Mouse (Mus musculus) hindbrain, embryonic 12.5 days (tissue): Measurements from ENCODE around the gene Tbc1d20. TPM values are rescaled to one million over a fixed set of nuclear protein-coding genes. Genes with fewer than 3 reads are reported as not detected.
"Not testable (repeated sequence)": the region's sequence is repeated elsewhere in the genome, so short reads cannot be mapped to it uniquely, and the experiment has no call there.

Experiments used
- ATAC-seq: fragments of 200-750 bp; cut with Nextera tagmentation; 2 replicates; pipeline ENCODE4 v1.8.0; 2017; ENCODE audit warnings: moderate TSS enrichment; ENCODE audit not compliant: low FRiP score
- H3K27ac ChIP-seq: fragments of 300-500 bp; sonication (generic); 2 replicates; pipeline ENCODE4 v1.5.1; 2016; ENCODE audit warnings: mild to moderate bottlenecking
- H3K27me3 ChIP-seq: fragments of 300-500 bp; sonication (generic); 2 replicates; pipeline ENCODE4 v1.6.1; 2016; ENCODE audit warnings: mild to moderate bottlenecking
- H3K36me3 ChIP-seq: fragments of 300-500 bp; sonication (generic); 2 replicates; pipeline ENCODE4 v1.6.1; 2016; ENCODE audit warnings: mild to moderate bottlenecking
- H3K4me1 ChIP-seq: fragments of 300-500 bp; sonication (generic); 2 replicates; pipeline ENCODE4 v1.6.1; 2016
- H3K4me2 ChIP-seq: fragments of 300-500 bp; sonication (generic); replicated peaks from 2 replicates; pipeline ENCODE4 v1.6.1; 2016; ENCODE audit warnings: mild to moderate bottlenecking
- H3K4me3 ChIP-seq: fragments of 300-500 bp; sonication (generic); 2 replicates; pipeline ENCODE4 v1.5.1; 2016; ENCODE audit warnings: mild to moderate bottlenecking
- H3K9ac ChIP-seq: fragments of 300-500 bp; sonication (generic); 2 replicates; pipeline ENCODE4 v1.6.1; 2016; ENCODE audit warnings: mild to moderate bottlenecking, moderate library complexity
- H3K9me3 ChIP-seq: fragments of 300-500 bp; sonication (generic); replicated peaks from 2 replicates; pipeline ENCODE4 v1.6.1; 2016; ENCODE audit warnings: mild to moderate bottlenecking
- WGBS: fragments of 180-500 bp; shearing (Covaris S2); methylation state at CpG from one replicate; pipeline ENCODE4 v1.1.7; 2016; 5-methylcytosine and 5-hydroxymethylcytosine counted together
- polyA plus RNA-seq: library from polyadenylated mRNA; unstranded; fragments of >200 nt; fragmentation: Nextera tagmentation; extraction: Ambion mirVana; gene quantifications from 2 replicates; pipeline ENCODE4 v1.2.1, GENCODE M21; 2016

The Tbc1d20 gene
- polyA plus RNA-seq, 1 experiment from 2014 or later: 43.5 TPM

DNA sequence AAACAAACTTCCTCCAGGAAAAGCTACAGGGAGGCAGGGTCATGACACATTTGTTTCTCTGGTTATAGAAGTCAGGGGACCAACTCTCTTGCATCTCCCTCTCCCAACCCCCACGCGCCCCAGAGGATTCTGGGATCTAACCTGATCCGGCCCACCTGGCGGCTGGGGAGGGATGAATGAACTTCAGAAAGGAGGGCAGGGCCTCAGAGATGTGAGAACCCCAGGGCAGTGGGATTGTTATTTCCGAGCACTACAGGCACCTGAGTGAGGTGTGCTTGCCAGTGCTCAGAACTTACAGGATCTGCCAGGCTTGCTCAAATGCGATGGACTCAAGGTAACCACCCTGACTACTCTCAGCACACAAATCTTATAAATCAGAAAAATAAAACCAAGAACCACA lies 51.8 kb downstream of the Tbc1d20 start:
- no peaks in the 10 kb centered on the region for H3K36me3 ChIP-seq
- H3K4me1 ChIP-seq: peaks cover 14% of the 10 kb centered on the region
- peaks cover 13% of the 10 kb centered on the region for H3K27me3 ChIP-seq
- no peak for ATAC-seq
- H3K9ac ChIP-seq: no peak overlapping the region
- no peaks in the 10 kb centered on the region for H3K9me3 ChIP-seq
- no peak overlapping the region for H3K4me2 ChIP-seq
- H3K27ac ChIP-seq: no peak overlapping the region
- H3K4me3 ChIP-seq: no peak overlapping the region
- 62% methylated on average over 6 of the region's 6 CpGs for WGBS

DNA sequence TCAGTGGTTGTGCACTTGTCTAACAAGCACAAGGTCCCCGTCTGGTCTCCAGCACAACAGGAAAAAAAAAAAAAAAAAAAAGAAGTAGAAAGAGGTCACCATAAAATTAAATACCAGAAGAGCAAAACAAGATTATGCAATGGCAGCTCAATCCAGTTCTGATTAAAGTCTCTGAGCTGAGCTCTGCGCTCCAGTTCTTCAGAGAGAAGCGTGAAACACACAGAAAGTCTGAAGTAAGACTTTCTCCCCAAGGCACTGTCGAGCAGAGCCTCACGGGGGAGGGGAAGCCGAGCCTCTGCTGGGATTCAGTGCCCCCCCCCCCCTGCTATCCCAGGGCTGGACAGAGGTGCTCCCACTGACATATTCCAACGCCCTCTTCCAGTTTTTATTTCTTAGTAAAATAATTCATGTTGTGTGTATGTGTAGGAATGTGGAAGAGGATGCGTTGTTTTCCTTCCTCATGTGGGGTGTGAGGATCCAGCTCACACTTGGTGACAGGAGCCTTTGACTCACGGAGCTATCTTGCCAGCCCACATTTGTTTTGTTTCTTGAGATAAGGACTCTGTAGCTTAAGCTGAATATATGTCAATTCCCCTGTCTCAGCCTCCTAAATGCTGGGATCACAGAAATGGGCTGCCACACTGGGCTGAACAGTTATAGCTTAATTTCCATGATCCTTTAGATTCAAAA lies 53.3 kb downstream of the Tbc1d20 start:
- no peak for ATAC-seq
- no peak overlapping the region for H3K4me3 ChIP-seq
- no peak overlapping the region for H3K4me2 ChIP-seq
- peaks cover 14% of the 10 kb centered on the region for H3K4me1 ChIP-seq
- no peak overlapping the region; the same call in 1 of the 2 replicates for H3K9ac ChIP-seq
- no peaks in the 10 kb centered on the region for H3K36me3 ChIP-seq
- peaks cover 13% of the 10 kb centered on the region for H3K27me3 ChIP-seq
- no peak overlapping the region for H3K27ac ChIP-seq
- WGBS: 49% methylated on average over 9 of the region's 9 CpGs
- H3K9me3 ChIP-seq: no peaks in the 10 kb centered on the region

DNA sequence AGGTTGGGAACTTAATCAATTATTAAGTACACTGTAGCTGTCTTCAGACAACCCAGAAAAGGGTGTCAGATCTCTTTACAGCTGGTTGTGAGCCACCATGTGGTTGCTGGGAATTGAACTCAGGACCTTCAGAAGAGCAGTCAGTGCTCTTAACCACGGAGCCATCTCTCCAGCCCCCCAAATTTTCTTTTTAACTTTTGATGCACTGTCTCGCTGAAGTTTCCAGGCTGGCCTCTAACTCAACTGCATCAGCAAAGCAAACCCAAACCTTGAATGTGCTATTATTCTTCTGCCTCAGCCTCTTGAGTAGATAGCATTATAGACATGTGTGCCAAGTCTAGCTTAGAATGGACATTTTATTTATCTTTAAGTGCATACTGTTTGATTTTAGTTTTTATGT lies 54.1 kb downstream of the Tbc1d20 start:
- no peak overlapping the region for H3K27ac ChIP-seq
- 76% methylated on average over 2 of the region's 2 CpGs for WGBS
- no peak overlapping the region for H3K9ac ChIP-seq
- H3K4me1 ChIP-seq: peaks cover 14% of the 10 kb centered on the region
- no peak overlapping the region for H3K4me2 ChIP-seq
- H3K36me3 ChIP-seq: no peaks in the 10 kb centered on the region
- H3K27me3 ChIP-seq: peaks cover 13% of the 10 kb centered on the region
- no peak for ATAC-seq
- H3K4me3 ChIP-seq: no peak overlapping the region
- H3K9me3 ChIP-seq: no peaks in the 10 kb centered on the region

DNA sequence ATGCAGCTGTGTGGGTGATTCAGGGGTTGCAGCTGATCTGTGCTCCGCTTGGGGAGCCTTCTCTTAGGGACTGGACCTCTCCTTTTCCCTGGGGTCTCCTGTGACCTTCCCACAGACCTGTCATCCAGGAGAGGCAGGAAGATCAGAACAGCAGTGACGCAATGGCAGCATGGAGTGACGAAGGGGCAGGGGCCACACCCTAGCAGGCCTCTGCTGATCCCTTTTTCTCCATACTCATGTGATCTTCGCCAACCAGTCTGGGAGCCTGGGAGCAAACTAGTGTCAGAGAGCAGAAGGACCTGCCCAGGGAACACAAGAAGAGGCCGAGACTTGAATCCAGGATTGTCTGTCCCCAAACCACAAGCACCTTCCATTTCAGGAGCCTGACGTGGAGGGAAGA lies 55.6 kb downstream of the Tbc1d20 start:
- H3K9ac ChIP-seq: no peak overlapping the region
- H3K9me3 ChIP-seq: no peaks in the 10 kb centered on the region
- no peak for ATAC-seq
- no peak overlapping the region for H3K4me3 ChIP-seq
- H3K4me1 ChIP-seq: peaks cover 4% of the 10 kb centered on the region; the same call in 1 of the 2 replicates
- 90% methylated on average over 6 of the region's 6 CpGs for WGBS
- H3K4me2 ChIP-seq: no peak overlapping the region
- peaks cover 13% of the 10 kb centered on the region for H3K27me3 ChIP-seq
- no peaks in the 10 kb centered on the region for H3K36me3 ChIP-seq
- no peak overlapping the region for H3K27ac ChIP-seq

DNA sequence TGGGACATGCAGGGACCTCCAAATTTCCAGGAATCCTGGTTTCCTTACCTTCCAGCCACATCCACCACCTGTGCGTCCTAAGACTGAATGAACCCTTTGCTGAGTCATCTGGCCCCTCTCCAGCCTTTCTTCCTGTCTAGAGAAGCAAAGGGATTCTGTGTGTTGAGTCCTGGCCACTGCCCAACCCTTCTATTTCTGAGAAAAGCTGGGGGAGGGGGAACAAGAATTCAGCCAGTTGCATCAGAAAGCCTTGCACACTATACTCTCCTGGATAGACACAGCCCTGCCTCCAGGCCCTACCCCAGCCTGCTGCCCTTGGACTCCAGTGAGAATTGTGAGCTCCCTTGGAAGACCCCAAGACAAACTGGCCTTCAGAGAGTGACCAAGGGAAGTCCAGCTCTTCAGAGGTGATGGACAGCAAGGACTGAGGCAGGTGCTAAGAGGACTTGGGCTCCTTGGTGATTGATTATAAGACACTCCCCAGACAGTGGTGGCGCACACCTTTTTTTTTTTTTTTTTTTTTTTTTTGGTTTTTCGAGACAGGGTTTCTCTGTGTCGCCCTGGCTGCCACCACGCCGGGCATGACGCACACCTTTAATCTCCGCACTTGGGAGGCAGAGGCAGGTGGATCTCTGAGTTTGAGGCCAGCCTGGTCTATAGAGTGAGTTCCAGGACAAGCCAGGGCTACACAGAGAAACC lies 56.4 kb downstream of the Tbc1d20 start:
- Histone ChIP-seq H3K36me3 (no peaks in the 10 kb centered on the region), H3K9ac (no peak overlapping the region), H3K9me3 (no peaks in the 10 kb centered on the region), H3K4me1 (no peaks in the 10 kb centered on the region), H3K4me3 (no peak overlapping the region), H3K4me2 (no peak overlapping the region), H3K27me3 (peaks cover 6% of the 10 kb centered on the region), H3K27ac (no peak overlapping the region)
- 92% methylated on average over 8 of the region's 8 CpGs for whole genome bisulfite sequencing
- no peak for ATAC-seq

DNA sequence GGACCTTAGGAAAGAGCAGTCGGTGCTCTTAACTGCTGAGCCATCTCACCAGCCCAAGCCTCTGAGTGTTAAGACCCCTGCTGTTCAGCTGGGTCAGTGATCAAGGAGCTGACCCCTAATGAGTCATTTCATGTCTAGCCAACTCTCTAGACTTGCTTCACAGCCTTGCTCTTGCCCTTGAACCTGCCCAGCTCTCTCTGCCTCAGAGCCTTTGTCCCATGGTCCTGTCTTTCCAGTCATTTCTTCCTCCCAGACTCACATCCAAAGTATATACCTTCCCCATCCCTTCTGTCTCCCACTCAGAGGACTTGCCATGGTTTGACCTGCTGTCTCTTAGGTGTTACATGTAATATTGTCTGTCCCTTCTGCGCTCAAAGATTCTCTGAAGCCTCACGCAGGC lies 63.6 kb downstream of the Tbc1d20 start:
- Histone ChIP-seq H3K36me3 (no peaks in the 10 kb centered on the region), H3K9ac (no peak overlapping the region)

DNA sequence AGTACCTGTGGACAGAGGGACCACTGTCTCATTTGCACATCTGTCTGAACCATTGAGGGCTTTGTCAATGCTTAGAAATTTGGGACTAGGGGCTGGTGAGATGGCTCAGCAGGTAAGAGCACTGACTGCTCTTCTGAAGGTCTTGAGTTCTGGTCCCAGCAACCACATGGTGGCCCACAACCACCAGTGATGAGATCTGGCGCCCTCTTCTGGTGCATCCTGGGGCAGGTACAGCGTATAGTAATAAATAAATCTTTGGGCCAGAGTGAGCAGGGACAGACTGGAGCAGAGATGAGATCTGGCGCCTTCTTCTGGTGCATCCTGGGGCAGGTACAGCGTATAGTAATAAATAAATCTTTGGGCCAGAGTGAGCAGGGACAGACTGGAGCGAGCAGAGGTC lies 65.3 kb downstream of the Tbc1d20 start:
- H3K4me2 ChIP-seq, H3K36me3 ChIP-seq: not testable (repeated sequence)

More for the DNA sequence above, 63.6 kb downstream of the Tbc1d20 start:
- no peak overlapping the region for H3K27ac ChIP-seq
- H3K4me2 ChIP-seq: no peak overlapping the region
- H3K4me3 ChIP-seq: no peak overlapping the region
- 86% methylated on average over 3 of the region's 3 CpGs for WGBS
- 0 out of 2 replicates have a peak, but pooled peaks cover 3% of the 10 kb centered on the region for H3K27me3 ChIP-seq
- ATAC-seq: no peak
- H3K4me1 ChIP-seq: no peaks in the 10 kb centered on the region
- H3K9me3 ChIP-seq: no peaks in the 10 kb centered on the region

DNA sequence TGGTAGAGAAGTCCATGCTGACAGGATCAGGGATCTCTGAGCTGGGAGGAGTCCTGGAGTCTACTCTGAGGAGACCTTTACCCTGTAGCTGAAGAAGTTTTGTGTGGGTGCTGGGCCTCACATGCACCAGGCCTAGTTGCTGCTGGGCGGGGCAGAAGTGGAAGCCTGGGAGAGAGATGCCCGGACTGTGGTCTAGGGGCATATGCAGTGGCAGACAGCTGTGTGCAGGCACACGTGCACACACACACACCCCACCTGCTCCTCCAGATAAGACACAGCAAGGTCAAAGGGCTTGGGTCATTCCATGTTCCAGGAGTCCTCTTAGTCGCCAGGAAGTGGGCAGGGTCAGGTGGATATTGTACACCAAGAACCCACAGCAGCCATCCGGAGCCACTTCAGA lies 66.0 kb downstream of the Tbc1d20 start:
- Histone ChIP-seq H3K27me3 (0 out of 2 replicates have a peak, but pooled peaks cover 3% of the 10 kb centered on the region), H3K9me3 (no peaks in the 10 kb centered on the region), H3K4me3 (no peak overlapping the region), H3K9ac (no peak overlapping the region), H3K4me2 (no peak overlapping the region), H3K4me1 (no peaks in the 10 kb centered on the region), H3K36me3 (no peaks in the 10 kb centered on the region), H3K27ac (no peak overlapping the region)
- no peak for ATAC-seq
- 68% methylated on average over 5 of the region's 5 CpGs for WGBS

More for the DNA sequence above, 65.3 kb downstream of the Tbc1d20 start:
- H3K9me3 ChIP-seq, H3K27ac ChIP-seq, H3K9ac ChIP-seq, H3K27me3 ChIP-seq, H3K4me1 ChIP-seq, ATAC-seq, H3K4me3 ChIP-seq: not testable (repeated sequence)
- 74% methylated on average over 5 of the region's 5 CpGs for WGBS

DNA sequence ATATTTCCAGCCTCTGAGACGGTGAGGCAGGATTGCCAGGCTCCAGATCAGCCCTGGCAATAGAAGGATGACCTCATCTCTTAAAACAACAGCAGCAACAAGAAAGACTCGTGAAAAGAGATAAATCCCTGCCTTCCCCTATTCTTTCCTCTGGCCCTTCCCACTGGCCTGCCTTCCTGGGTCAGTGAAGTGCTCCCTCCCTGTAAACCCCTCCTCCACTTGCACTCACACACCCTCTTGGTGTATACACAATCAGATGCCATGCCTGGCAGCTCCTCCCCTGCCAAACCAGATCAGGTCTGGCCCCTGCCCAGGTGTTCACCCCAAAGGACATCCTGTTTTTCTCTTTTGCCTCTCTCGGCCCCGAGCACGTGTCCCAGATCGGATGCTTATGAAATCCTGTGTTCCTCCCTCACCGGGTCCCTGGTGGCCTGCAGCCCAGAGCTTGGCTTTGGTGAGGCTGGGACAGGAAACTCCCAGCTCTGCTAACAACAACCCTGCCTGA lies 66.7 kb downstream of the Tbc1d20 start:
- no peaks in the 10 kb centered on the region for H3K4me1 ChIP-seq
- no peak for ATAC-seq
- H3K36me3 ChIP-seq: no peaks in the 10 kb centered on the region
- H3K27me3 ChIP-seq: 0 out of 2 replicates have a peak, but pooled peaks cover 3% of the 10 kb centered on the region
- H3K4me2 ChIP-seq: no peak overlapping the region
- H3K4me3 ChIP-seq: no peak overlapping the region
- H3K27ac ChIP-seq: no peak overlapping the region
- WGBS: 65% methylated on average over 7 of the region's 7 CpGs
- H3K9me3 ChIP-seq: no peaks in the 10 kb centered on the region
- no peak overlapping the region for H3K9ac ChIP-seq

DNA sequence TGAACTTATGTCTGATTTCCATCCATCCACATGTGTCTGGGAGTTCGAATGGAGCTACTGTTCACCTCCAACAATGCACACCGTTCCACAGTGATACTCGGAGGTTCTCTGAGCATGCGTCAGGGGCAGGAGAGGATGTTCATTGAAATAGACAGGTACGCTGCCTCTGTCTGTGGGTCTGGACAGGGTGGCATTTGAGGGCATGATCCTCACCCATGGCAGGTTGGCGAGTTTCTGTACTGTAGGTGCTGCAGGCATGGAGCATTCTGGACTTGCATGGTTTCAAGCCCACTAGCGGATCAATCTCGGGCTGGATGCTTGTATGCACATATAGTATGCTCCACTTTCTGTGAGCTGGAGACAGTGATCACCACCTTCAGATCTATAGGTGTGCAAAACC lies 67.6 kb downstream of the Tbc1d20 start:
- Histone ChIP-seq H3K27me3 (0 out of 2 replicates have a peak, but pooled peaks cover 3% of the 10 kb centered on the region), H3K36me3 (no peaks in the 10 kb centered on the region), H3K4me2 (no peak overlapping the region), H3K9ac (no peak overlapping the region), H3K4me1 (no peaks in the 10 kb centered on the region), H3K4me3 (no peak overlapping the region), H3K27ac (no peak overlapping the region), H3K9me3 (no peaks in the 10 kb centered on the region)
- ATAC-seq: no peak
- 89% methylated on average over 8 of the region's 8 CpGs for WGBS
